Mouse (Mus musculus): ENCODE measurements around the gene Coro2a.
"Not testable (repeated sequence)": the region's sequence is repeated elsewhere in the genome, so short reads cannot be mapped to it uniquely, and the experiment has no call there.

The Coro2a gene

GRCm38 (mm10) chr4:46585041-46585810 lies 16.8 kb downstream of the Coro2a start:
- no peak for DNase-seq (ENCODE audit: low spot score in 2 of 2)

DNA sequence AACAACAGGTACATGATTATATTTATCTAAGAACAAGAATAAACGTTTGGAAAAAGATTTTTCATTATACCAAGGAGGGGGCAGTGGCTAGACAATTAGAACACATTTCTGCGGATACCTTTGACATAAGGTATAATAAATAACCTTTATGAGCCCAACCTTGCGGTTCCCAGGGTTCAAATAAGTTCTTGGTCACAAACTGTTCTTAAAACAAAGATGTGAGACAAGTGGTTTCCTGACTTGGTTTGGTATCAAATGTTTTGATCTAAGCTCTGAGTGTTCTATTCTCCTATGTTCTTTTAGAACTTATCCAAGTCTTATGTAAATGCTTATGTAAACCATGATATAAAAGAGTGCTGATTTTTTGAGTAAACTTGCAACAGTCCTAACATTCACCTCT lies 17.5 kb downstream of the Coro2a start:
- DNase-seq (ENCODE audit: low spot score in 2 of 2): not testable (repeated sequence)

GRCm38 (mm10) chr4:46584084-46584483 lies 17.9 kb downstream of the Coro2a start:
- DNase-seq (ENCODE audit: low spot score in 2 of 2): not testable (repeated sequence)

GRCm38 (mm10) chr4:46582024-46582423 lies 20.0 kb downstream of the Coro2a start:
- DNase-seq (ENCODE audit: low spot score in 2 of 2): not testable (repeated sequence)

DNA sequence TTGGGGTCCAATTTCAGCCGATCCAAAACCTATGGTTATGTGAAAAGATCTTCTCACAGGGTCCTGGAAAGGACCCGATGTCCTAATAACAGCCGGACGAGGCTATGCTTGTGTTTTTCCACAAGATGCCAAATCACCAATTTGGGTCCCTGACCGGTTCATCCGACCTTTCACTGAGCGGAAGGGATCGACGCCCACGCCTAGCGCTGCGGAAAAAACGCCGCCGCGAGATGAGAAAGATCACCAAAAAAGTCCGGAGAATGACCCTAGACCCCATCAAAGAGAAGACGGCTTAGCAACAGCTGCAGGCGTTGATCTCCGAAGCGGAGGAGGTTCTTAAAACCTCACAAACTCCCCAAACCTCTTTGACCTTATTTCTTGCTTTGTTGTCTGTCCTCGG lies 20.4 kb downstream of the Coro2a start:
- DNase-seq (ENCODE audit: low spot score in 2 of 2): not testable (repeated sequence)

GRCm38 (mm10) chr4:46580799-46581243 lies 21.2 kb downstream of the Coro2a start:
- DNase-seq (ENCODE audit: low spot score in 2 of 2): not testable (repeated sequence)

DNA sequence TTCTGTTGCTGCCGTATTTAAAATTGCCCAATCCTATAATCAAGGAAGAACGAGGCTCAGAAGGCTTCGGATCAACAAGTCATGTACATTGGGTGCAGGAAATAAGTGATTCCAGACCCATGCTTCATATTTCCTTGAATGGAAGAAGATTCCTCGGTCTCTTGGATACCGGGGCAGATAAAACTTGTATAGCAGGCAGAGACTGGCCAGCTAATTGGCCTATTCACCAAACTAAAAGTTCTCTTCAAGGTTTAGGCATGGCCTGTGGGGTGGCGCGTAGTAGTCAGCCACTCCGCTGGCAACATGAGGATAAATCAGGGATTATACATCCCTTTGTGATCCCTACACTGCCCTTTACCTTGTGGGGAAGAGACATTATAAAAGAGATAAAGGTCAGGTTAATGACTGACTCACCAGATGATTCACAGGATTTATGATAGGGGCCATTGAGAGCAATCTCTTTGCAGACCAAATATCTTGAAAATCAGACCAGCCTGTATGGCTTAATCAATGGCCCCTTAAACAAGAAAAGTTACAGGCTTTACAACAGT lies 23.1 kb downstream of the Coro2a start:
- DNase-seq (ENCODE audit: low spot score in 2 of 2): not testable (repeated sequence)

DNA sequence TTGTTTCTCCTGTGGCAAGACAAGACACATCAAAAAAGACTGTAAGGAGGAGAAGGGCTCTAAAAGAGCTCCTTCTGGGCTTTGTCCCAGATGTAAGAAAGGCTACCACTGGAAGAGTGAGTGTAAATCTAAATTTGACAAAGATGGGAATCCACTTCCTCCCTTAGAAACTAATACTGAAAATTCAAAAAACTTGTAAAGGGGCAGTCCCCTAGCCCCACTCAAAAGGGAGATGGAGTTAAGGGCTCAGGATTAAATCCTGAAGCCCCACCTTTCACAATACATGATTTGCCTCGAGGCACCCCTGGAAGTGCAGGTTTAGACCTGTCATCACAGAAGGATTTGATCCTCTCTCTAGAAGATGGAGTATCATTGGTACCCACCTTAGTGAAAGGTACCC lies 23.8 kb downstream of the Coro2a start:
- DNase-seq (ENCODE audit: low spot score in 2 of 2): no peak

DNA sequence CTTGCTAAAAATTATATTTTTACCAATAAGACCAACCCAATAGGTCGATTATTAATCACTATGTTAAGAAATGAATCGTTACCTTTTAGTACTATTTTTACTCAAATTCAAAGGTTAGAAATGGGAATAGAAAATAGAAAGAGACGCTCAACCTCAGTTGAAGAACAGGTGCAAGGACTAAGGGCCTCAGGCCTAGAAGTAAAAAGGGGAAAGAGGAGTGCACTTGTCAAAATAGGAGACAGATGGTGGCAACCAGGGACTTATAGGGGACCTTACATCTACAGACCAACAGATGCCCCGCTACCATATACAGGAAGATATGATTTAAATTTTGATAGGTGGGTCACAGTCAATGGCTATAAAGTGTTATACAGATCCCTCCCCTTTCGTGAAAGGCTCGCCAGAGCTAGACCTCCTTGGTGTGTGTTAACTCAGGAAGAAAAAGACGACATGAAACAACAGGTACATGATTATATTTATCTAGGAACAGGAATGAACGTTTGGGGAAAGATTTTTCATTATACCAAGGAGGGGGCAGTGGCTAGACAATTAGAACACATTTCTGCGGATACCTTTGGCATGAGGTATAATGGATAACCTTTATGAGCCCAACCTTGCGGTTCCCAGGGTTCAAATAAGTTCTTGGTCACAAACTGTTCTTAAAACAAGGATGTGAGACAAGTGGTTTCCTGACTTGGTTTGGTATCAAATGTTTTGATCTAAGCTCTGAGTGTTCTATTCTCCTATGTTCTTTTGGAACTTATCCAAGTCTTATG lies 26.3 kb downstream of the Coro2a start:
- DNase-seq (ENCODE audit: low spot score in 2 of 2): not testable (repeated sequence)

- DNase-seq (ENCODE audit: low spot score in 2 of 2): no peak
These were observed 27.2 kb downstream of the Coro2a start for GRCm38 (mm10) chr4:46574841-46575240.

- no peak for DNase-seq (ENCODE audit: low spot score in 2 of 2)
These were observed 27.8 kb downstream of the Coro2a start for GRCm38 (mm10) chr4:46574024-46574753.

GRCm38 (mm10) chr4:46572616-46573015 lies 29.4 kb downstream of the Coro2a start:
- no peak for DNase-seq (ENCODE audit: low spot score in 2 of 2)

GRCm38 (mm10) chr4:46571744-46572143 lies 30.3 kb downstream of the Coro2a start:
- no peak for DNase-seq (ENCODE audit: low spot score in 2 of 2)

DNA sequence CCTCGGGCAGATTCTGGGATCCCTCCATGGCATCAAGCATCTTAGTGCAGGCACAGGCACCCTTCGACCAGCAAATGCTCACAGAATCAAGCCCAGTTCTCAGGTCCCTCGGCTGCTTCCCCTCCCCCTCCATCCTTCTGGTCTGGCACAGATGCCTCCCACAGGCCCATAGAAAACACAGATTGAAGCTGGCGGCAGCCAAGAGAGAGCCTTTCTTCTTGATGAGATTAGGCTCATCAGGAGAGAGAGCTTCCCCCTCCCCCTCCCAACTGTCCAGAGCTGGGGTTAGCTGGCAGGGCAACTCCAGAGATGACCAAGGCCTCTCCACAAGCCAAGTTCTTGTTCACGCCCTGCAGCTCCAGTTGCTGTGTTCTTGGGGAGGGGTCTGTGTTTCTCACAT lies 32.3 kb downstream of the Coro2a start:
- peak in 1 of 2 experiments; percentile 25 for DNase-seq (ENCODE audit: low spot score in 2 of 2)

GRCm38 (mm10) chr4:46568169-46568568 lies 33.8 kb downstream of the Coro2a start:
- no peak for DNase-seq (ENCODE audit: low spot score in 2 of 2)

DNA sequence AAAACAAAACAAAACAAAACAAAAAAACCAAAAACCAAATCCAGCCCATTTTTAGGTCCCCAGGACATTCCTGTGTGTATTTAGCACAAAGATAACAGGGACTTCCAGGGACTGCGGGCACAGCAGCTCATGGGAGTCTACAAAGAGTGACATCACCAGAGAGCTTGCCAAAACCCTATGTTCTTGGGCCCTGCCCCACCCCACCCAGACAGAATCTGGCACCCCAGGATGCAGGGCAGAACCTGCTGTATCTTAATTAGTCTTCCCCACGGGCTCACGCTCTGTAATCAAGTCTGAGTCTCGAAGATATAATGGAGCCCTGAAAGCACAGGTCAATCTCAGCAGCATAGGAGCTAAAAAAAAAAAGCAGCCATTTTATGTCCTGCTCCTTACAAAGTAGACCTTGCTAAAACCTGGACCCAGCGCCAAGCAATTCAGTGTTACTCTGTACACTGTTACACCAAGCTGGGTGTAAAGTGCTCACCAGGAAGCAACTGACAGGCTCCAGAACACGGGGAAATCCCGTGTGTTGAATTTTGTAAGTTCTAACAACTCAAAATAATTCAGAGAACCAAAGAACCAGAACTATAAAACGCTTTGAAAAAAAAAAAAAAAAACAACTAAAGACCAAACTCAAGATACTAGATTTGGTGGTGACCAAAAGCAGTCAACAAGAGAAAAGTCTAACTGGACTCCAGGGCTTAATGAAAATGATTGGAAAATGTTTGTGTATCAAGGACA lies 34.9 kb downstream of the Coro2a start:
- DNase-seq (ENCODE audit: low spot score in 2 of 2): no peak

DNA sequence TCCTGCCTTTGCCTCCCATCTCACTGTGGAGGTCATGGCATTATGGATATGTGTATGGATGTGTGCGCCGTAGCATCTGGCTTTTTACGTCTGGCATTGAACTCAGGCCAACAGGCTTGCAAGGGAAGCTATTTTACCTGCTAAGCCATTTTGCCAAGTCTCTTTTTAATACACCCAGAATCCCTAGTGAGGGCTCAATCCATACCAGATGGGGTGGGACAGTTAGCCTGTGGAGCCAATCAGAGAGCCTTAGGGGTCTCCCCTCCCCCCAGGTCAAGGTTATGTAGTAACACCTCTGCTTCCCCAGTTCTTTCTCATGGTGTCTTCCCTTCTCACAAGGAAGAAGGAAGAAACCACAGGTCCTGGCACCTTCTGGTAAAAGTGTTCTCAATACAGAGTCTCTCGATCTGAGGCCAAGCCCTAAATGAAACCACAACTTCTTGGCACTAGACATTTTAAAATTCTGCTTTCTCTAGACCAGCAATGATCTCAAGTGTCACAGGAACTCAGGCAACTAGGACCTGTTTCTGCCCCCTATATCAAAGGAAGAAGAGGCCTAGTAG lies 36.5 kb downstream of the Coro2a start:
- DNase-seq (ENCODE audit: low spot score in 2 of 2): no peak

DNA sequence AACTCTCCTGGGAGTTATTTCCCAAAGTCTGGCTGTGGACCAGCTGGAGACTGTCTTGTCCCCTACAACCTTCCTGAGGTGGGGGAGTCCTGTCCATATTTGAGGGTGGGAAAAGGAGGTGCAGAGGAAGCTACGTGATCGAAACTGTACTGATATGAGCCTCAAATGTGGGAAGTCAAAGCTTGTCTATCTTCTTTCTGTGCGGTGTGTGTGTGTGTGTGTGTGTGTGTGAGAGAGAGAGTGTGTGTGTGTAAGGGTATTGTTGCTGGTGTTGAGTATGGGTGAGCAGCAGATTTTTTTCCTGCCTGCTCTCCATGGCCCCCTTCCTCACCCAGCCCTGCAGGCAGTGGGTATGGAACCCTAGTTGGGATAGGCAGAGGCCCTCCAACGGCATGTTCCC lies 37.8 kb downstream of the Coro2a start:
- no peak for DNase-seq (ENCODE audit: low spot score in 2 of 2)

- DNase-seq (ENCODE audit: low spot score in 2 of 2): no peak
These were observed 38.2 kb downstream of the Coro2a start for GRCm38 (mm10) chr4:46563847-46564246.

- no peak for DNase-seq (ENCODE audit: low spot score in 2 of 2)
These were observed 39.2 kb downstream of the Coro2a start for GRCm38 (mm10) chr4:46562841-46563240.

DNA sequence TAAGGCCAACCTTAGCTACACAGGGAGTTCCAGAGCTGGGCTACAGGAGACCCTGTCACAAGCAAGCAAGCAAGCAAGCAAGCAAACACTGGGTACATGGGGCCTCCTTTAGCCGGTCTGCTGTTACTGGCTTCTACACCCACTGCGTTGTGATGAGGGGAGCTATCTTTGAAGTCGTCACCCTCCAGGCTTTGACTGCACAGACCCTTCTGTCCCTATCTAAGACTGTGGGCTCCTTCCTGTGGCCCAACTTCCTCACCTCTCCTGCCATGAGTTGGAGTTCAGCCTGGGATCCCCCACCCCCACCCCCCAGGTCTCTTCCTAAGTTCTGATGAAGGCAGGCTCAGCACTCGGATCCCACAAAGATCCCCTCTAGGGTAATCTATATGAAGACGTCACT lies 40.0 kb downstream of the Coro2a start:
- no peak for DNase-seq (ENCODE audit: low spot score in 2 of 2)

Measured in right cerebral cortex, postnatal 36 days (tissue).